Mouse (Mus musculus) neural tube, embryonic 12.5 days (tissue): ENCODE measurements at regions not wholly inside any gene's neighbourhood (a gene's known extent, or its start where the extent isn't known, plus 50 kb on each side); places are given as distances from the start of the nearest gene placed in this dataset.
"Not testable (repeated sequence)": the region's sequence is repeated elsewhere in the genome, so short reads cannot be mapped to it uniquely, and the experiment has no call there.

Source experiments
- ATAC-seq: fragments of 200-750 bp; cut with Nextera tagmentation; 2 replicates; pipeline ENCODE4 v1.8.0; 2017; ENCODE audit warnings: low read depth, mild to moderate bottlenecking, moderate TSS enrichment, moderate library complexity; ENCODE audit not compliant: low FRiP score
- H3K27ac ChIP-seq: fragments of 300-500 bp; sonication (generic); 2 replicates; pipeline ENCODE4 v1.5.1; 2016
- H3K27me3 ChIP-seq: fragments of 300-500 bp; sonication (generic); replicated peaks from 2 replicates; pipeline ENCODE4 v1.6.1; 2016; ENCODE audit warnings: mild to moderate bottlenecking
- H3K36me3 ChIP-seq: fragments of 300-500 bp; sonication (generic); 2 replicates; pipeline ENCODE4 v1.6.1; 2016; ENCODE audit warnings: mild to moderate bottlenecking
- H3K4me1 ChIP-seq: fragments of 300-500 bp; sonication (generic); 2 replicates; pipeline ENCODE4 v1.6.1; 2016
- H3K4me2 ChIP-seq: fragments of 300-500 bp; sonication (generic); replicated peaks from 2 replicates; pipeline ENCODE4 v1.6.1; 2016; ENCODE audit warnings: mild to moderate bottlenecking
- H3K4me3 ChIP-seq: fragments of 300-500 bp; sonication (generic); 2 replicates; pipeline ENCODE4 v1.5.1; 2016
- H3K9ac ChIP-seq: fragments of 300-500 bp; sonication (generic); 2 replicates; pipeline ENCODE4 v1.6.1; 2016; ENCODE audit warnings: mild to moderate bottlenecking
- H3K9me3 ChIP-seq: fragments of 300-500 bp; sonication (generic); 2 replicates; pipeline ENCODE4 v1.6.1; 2016; ENCODE audit warnings: mild to moderate bottlenecking
- WGBS: fragments of 180-500 bp; shearing (Covaris S2); methylation state at CpG from one replicate; pipeline ENCODE4 v1.1.7; 2016; 5-methylcytosine and 5-hydroxymethylcytosine counted together

GRCm38 (mm10) chr11:27105920-27106319, 512.1 kb upstream of the Vrk2 start:
- no peak for ATAC-seq
- H3K27ac ChIP-seq, result no peak overlapping the region

DNA sequence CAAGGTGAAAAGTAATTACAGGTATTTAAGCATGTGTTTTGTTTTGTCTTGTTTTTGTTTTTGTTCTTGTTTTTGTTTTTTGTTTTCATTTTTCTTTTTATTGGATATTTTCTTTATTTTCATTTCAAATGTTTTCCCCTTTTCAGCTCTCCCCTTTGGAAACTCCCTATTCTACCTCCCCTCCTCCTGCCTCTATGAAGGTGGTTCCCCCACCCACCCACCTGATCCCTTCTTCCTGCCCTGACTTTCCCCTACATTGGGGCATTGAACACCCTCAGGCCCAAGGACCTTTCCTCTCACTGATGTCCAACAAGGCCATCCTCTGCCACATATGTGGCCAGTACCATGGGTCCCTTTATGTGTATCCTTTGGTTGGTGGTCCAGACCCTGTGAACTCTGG, 509.1 kb upstream of the Vrk2 start:
- H3K27ac ChIP-seq, result no peak overlapping the region
- no peaks in the 10 kb centered on the region for H3K27me3 ChIP-seq
- no peak overlapping the region for H3K9ac ChIP-seq
- H3K9me3 ChIP-seq, result no peaks in the 10 kb centered on the region
- no peaks in the 10 kb centered on the region for H3K4me1 ChIP-seq
- no peak overlapping the region for H3K4me3 ChIP-seq
- no peak overlapping the region for H3K4me2 ChIP-seq
- ATAC-seq, result no peak
- no peaks in the 10 kb centered on the region for H3K36me3 ChIP-seq

More at GRCm38 (mm10) chr11:27105920-27106319, 512.1 kb upstream of the Vrk2 start:
- Histone ChIP-seq H3K9me3 (no peaks in the 10 kb centered on the region), H3K27me3 (no peaks in the 10 kb centered on the region), H3K4me2 (no peak overlapping the region), H3K4me1 (no peaks in the 10 kb centered on the region), H3K9ac (no peak overlapping the region), H3K4me3 (no peak overlapping the region), H3K36me3 (no peaks in the 10 kb centered on the region)
- WGBS, result 70% methylated on average over 5 of the region's 5 CpGs

- Histone ChIP-seq H3K4me1 (no peaks in the 10 kb centered on the region), H3K4me2 (no peak overlapping the region)
- no peak for ATAC-seq
Observed at GRCm38 (mm10) chr11:27102045-27102444, 508.2 kb upstream of the Vrk2 start.

DNA sequence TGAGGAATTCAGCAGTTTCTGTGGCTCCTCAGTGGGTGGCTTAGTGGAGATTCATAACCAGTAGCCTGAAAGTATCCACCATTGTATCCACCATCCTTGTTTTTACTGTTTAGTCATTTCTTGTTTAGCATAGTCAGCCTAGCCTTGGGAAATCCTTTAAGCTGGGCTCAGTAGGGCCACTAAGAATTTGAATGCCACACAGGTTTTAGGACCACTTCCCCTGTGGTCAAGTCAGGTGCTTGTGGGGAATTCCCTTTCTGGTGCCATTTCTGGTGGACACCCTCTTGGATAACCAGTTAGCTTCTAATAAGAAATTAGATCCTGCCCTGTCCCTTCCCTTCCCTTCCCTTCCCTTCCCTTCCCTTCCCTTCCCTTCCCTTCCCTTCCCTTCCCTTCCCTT, 502.8 kb upstream of the Vrk2 start:
- no peak for ATAC-seq
- Histone ChIP-seq H3K27me3 (no peaks in the 10 kb centered on the region), H3K36me3 (no peaks in the 10 kb centered on the region), H3K27ac (no peak overlapping the region), H3K9ac (no peak overlapping the region), H3K4me3 (no peak overlapping the region), H3K4me2 (no peak overlapping the region), H3K4me1 (no peaks in the 10 kb centered on the region), H3K9me3 (no peaks in the 10 kb centered on the region)

More at GRCm38 (mm10) chr11:27102045-27102444, 508.2 kb upstream of the Vrk2 start:
- 99% methylated on average over 2 of the region's 2 CpGs for WGBS
- Histone ChIP-seq H3K27me3 (no peaks in the 10 kb centered on the region), H3K36me3 (no peaks in the 10 kb centered on the region), H3K4me3 (no peak overlapping the region), H3K27ac (no peak overlapping the region), H3K9me3 (no peaks in the 10 kb centered on the region), H3K9ac (no peak overlapping the region)

DNA sequence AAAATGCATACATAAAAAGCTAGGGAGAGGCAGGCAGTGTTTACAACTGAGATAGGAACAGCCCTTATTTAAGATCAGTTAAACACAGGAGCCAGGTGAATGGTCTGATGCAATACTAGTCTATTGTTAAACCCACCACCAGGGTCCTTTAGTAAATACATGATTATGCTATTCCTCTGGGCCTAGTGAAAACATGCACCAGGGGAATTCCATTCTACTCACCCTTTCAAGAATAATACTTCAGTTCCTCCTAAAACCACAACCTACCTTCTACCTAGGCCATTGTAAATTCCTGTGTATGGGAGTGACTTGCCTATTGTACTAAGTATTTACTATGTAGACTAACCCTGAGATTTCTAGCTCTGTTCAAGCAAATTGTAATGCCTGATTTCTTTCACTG, 501.7 kb upstream of the Vrk2 start:
- H3K36me3 ChIP-seq, H3K4me3 ChIP-seq, H3K4me1 ChIP-seq, ATAC-seq, H3K27ac ChIP-seq, H3K9ac ChIP-seq, H3K27me3 ChIP-seq, H3K9me3 ChIP-seq, H3K4me2 ChIP-seq: not testable (repeated sequence)

DNA sequence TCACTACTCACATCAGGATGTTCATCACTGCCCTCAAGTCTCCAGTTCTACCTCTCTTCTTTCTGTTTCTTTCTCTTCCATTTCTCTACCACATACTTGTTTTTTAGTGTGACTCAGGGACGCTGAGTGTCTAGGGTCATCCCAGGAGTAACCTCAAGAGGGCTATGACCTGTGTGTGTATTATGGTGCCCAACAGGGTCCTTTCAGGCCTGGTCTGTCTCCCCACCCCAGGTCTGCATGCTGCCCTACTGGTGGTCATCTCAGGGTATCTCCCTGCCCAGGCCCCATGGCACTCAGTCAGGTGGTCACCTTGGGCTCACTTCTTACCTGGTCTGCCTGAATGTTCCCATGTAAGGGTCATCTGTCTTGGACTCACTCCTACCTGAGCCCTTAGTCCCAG, 492.7 kb upstream of the Vrk2 start:
- Histone ChIP-seq H3K27ac (no peak overlapping the region), H3K36me3 (no peaks in the 10 kb centered on the region), H3K4me2 (no peak overlapping the region), H3K9me3 (no peaks in the 10 kb centered on the region), H3K27me3 (no peaks in the 10 kb centered on the region), H3K4me3 (no peak overlapping the region), H3K9ac (no peak overlapping the region), H3K4me1 (no peaks in the 10 kb centered on the region)
- ATAC-seq, result no peak
- 95% methylated on average over 1 of the region's 1 CpGs for WGBS

- H3K27ac ChIP-seq, result no peak overlapping the region
- no peaks in the 10 kb centered on the region for H3K36me3 ChIP-seq
- H3K27me3 ChIP-seq, result no peaks in the 10 kb centered on the region
- no peaks in the 10 kb centered on the region for H3K9me3 ChIP-seq
- no peak overlapping the region for H3K4me2 ChIP-seq
- no peak for ATAC-seq
- H3K4me3 ChIP-seq, result no peak overlapping the region
- no peaks in the 10 kb centered on the region for H3K4me1 ChIP-seq
- H3K9ac ChIP-seq, result no peak overlapping the region
Observed at GRCm38 (mm10) chr11:27081188-27081587, 487.4 kb upstream of the Vrk2 start.

DNA sequence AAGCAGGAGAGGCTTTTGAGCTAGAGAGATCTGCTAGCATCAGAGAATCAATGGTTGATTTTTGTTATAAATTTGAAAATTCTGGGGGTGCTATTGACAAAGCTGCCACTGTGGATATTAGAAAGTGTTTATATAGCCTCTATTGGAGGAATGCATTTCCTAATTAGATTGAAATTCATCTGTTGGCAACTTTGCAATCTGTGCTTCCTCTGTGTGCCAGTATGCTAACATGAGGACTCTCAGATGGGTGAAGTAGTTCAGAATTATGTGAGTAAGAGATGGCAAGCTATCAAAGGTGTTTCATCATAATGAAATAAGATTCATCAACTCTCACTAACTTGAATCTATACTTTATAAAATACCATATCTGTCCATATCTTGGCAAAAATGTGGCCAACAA, 476.6 kb upstream of the Vrk2 start:
- Histone ChIP-seq H3K4me2 (no peak overlapping the region), H3K27ac (no peak overlapping the region), H3K4me3 (no peak overlapping the region), H3K4me1 (no peaks in the 10 kb centered on the region), H3K9me3 (no peaks in the 10 kb centered on the region), H3K9ac (no peak overlapping the region), H3K36me3 (no peaks in the 10 kb centered on the region), H3K27me3 (no peaks in the 10 kb centered on the region)
- ATAC-seq, result no peak

DNA sequence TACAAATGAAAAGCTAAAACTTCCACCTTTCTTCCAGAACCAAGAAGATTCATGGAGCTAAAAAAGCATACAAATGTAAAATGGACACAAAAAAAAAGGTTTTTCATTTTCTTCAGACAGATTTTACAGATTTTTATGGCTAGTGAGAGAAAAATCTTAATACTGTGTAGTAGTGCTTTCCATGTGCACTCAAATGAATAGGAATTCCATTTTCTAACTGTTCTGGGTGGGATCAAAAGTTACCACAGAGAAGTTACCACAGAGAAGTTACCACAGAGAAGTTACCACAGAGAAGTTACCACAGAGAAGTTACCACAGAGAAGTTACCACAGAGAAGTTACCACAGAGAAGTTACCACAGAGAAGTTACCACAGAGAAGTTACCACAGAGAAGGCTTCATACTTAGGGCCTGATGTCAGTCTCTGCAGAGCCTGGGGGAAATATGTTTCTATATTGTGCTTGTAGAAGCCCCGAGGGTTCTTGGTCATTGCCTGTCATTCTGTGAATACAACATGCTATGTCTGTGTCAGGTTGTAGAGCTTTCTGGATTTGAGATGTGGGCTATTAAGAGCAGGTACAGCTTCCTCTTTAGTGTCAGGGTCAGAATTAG, 433.5 kb upstream of the Vrk2 start:
- no peak overlapping the region for H3K4me3 ChIP-seq
- 82% methylated on average over 1 of the region's 1 CpGs for WGBS
- no peak overlapping the region for H3K4me2 ChIP-seq
- no peaks in the 10 kb centered on the region for H3K4me1 ChIP-seq
- H3K27me3 ChIP-seq, result no peaks in the 10 kb centered on the region
- H3K9ac ChIP-seq, result no peak overlapping the region
- H3K9me3 ChIP-seq, result no peaks in the 10 kb centered on the region
- no peak overlapping the region for H3K27ac ChIP-seq
- H3K36me3 ChIP-seq, result no peaks in the 10 kb centered on the region
- ATAC-seq, result no peak

GRCm38 (mm10) chr11:27025500-27025899, 431.7 kb upstream of the Vrk2 start:
- H3K27me3 ChIP-seq, result no peaks in the 10 kb centered on the region
- no peaks in the 10 kb centered on the region for H3K4me1 ChIP-seq
- H3K36me3 ChIP-seq, result no peaks in the 10 kb centered on the region
- no peak overlapping the region for H3K9ac ChIP-seq
- ATAC-seq, result no peak
- WGBS, result 87% methylated on average over 2 of the region's 2 CpGs
- no peaks in the 10 kb centered on the region for H3K9me3 ChIP-seq
- no peak overlapping the region for H3K4me2 ChIP-seq
- no peak overlapping the region for H3K27ac ChIP-seq
- no peak overlapping the region for H3K4me3 ChIP-seq

DNA sequence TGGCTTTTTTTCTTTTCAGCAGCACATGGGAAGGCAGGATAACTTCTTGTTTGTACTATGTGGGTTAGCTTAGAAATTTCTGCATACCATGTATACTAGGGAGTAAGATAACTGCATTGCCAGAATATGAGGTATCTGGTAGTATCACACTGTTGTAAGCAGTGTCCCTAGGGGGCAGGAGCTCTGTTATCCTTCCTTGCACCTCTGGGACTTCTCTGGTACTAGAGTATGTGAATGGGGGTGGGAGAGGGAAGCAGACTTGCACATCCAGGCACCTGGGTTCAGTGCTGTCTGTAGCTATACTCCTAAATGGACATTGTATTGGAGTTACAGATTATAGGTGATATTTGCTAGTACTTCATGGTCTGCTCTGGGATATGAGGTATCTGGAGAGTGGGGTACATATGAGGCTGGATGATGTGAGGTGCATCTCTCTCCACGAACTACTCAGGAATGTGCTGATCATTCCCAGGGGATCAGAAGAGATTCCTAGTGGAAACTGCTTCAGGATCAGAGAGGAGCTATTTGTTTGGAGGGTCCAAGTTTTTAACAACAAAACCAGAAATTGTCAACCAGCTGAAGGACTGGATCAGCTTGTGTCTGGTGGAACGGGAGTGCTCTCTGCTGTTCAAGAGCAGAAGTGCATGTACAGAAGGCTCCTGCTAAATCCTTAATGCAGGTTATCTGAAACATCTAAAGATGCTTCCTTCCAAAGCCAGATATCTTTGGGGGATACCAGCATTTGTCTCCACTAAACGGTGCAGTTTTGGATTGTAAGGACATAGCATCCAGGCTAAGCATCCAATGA, 402.7 kb upstream of the Vrk2 start:
- Histone ChIP-seq H3K9ac (no peak overlapping the region), H3K36me3 (no peaks in the 10 kb centered on the region), H3K9me3 (no peaks in the 10 kb centered on the region), H3K27ac (no peak overlapping the region), H3K4me1 (no peaks in the 10 kb centered on the region), H3K27me3 (no peaks in the 10 kb centered on the region), H3K4me2 (no peak overlapping the region), H3K4me3 (no peak overlapping the region)
- peak; percentile 58; the same call in 1 of the 2 replicates for ATAC-seq
- WGBS, result 31% methylated on average over 3 of the region's 3 CpGs

DNA sequence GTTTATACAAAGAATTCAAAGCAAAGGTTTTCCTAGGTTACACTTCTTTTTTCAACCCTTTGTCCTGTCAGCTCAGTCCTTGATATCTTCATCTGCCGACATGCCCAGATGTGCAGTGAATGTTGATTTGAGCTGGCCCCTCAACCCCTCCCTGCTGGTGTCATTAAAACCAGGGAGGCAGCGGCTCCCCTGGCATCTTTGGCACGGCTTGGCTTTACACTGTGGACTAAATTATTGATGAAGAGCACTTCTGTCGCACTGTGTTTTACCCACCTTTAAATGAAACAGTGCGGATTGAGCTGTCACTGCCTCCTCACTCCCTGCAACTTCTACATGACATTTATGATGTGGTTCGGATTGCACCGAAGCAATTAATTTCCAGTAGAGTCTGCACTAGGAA, 387.4 kb upstream of the Vrk2 start:
- peak; percentile 48; the same call in 1 of the 2 replicates for ATAC-seq
- no peaks in the 10 kb centered on the region for H3K9me3 ChIP-seq
- no peak overlapping the region for H3K9ac ChIP-seq
- 56% methylated on average over 7 of the region's 7 CpGs for WGBS
- H3K4me2 ChIP-seq, result 0 out of 2 replicates have a peak overlapping the region, but pooled peaks have one; percentile 3
- no peaks in the 10 kb centered on the region for H3K27me3 ChIP-seq
- no peak overlapping the region for H3K27ac ChIP-seq
- no peak overlapping the region for H3K4me3 ChIP-seq
- H3K36me3 ChIP-seq, result no peaks in the 10 kb centered on the region
- H3K4me1 ChIP-seq, result no peaks in the 10 kb centered on the region

GRCm38 (mm10) chr11:26972533-26973081, 378.8 kb upstream of the Vrk2 start:
- Histone ChIP-seq H3K27ac (no peak overlapping the region), H3K9ac (no peak overlapping the region), H3K4me3 (no peak overlapping the region), H3K4me2 (no peak overlapping the region), H3K27me3 (no peaks in the 10 kb centered on the region), H3K9me3 (no peaks in the 10 kb centered on the region), H3K4me1 (no peaks in the 10 kb centered on the region), H3K36me3 (no peaks in the 10 kb centered on the region)
- WGBS, result 78% methylated on average over 8 of the region's 8 CpGs
- no peak for ATAC-seq
